Mouse (Mus musculus): ENCODE measurements around the gene Jup. TPM values are rescaled to one million over a fixed set of nuclear protein-coding genes. Genes with fewer than 3 reads are reported as not detected.
"Not testable (repeated sequence)": the region's sequence is repeated elsewhere in the genome, so short reads cannot be mapped to it uniquely, and the experiment has no call there.

The Jup gene
- polyA plus RNA-seq, 1 experiment from 2014 or later = 32.4 TPM

- H3K36me3 ChIP-seq = peaks cover 3% of the 10 kb centered on the region; the same call in 1 of the 2 replicates
- no peak overlapping the region for H3K27ac ChIP-seq (replicated peaks)
- H3K4me3 ChIP-seq = no peak overlapping the region
- DNase-seq (ENCODE audit: low spot score) = no peak
- H3K9me3 ChIP-seq (replicated peaks) = no peaks in the 10 kb centered on the region
- 90% methylated on average over 6 of the region's 6 CpGs for WGBS
- peaks cover 17% of the 10 kb centered on the region for H3K4me1 ChIP-seq
- H3K27me3 ChIP-seq (ENCODE audit: low read depth, poor library complexity, severe bottlenecking) = no peaks in the 10 kb centered on the region
Measured at GRCm38 (mm10) chr11:100327761-100328160, 69.8 kb downstream of the Jup start.

GRCm38 (mm10) chr11:100327316-100327715, 70.2 kb downstream of the Jup start:
- H3K27ac ChIP-seq (replicated peaks) = no peak overlapping the region
- no peak for DNase-seq (ENCODE audit: low spot score)
- peaks cover 12% of the 10 kb centered on the region for H3K4me1 ChIP-seq
- H3K4me3 ChIP-seq = no peak overlapping the region
- WGBS = 70% methylated on average over 11 of the region's 11 CpGs
- peaks cover 7% of the 10 kb centered on the region for H3K36me3 ChIP-seq
- H3K27me3 ChIP-seq (ENCODE audit: low read depth, poor library complexity, severe bottlenecking) = no peaks in the 10 kb centered on the region
- H3K9me3 ChIP-seq (replicated peaks) = no peaks in the 10 kb centered on the region

- 79% methylated on average over 11 of the region's 11 CpGs for WGBS
- no peak overlapping the region for H3K27ac ChIP-seq (replicated peaks)
- H3K36me3 ChIP-seq = peaks cover 26% of the 10 kb centered on the region
- H3K27me3 ChIP-seq (ENCODE audit: low read depth, poor library complexity, severe bottlenecking) = no peaks in the 10 kb centered on the region
- no peaks in the 10 kb centered on the region for H3K9me3 ChIP-seq (replicated peaks)
- H3K4me1 ChIP-seq = peaks cover 12% of the 10 kb centered on the region
- no peak overlapping the region for H3K4me3 ChIP-seq
- no peak for DNase-seq (ENCODE audit: low spot score)
Measured at GRCm38 (mm10) chr11:100325062-100325629, 72.4 kb downstream of the Jup start.

GRCm38 (mm10) chr11:100323578-100323977, 74.0 kb downstream of the Jup start:
- H3K36me3 ChIP-seq = peaks cover 26% of the 10 kb centered on the region
- H3K9me3 ChIP-seq (replicated peaks) = no peaks in the 10 kb centered on the region
- 14% methylated on average over 3 of the region's 3 CpGs for WGBS
- no peaks in the 10 kb centered on the region for H3K27me3 ChIP-seq (ENCODE audit: low read depth, poor library complexity, severe bottlenecking)
- peaks cover 17% of the 10 kb centered on the region for H3K4me1 ChIP-seq
- no peak overlapping the region for H3K27ac ChIP-seq (replicated peaks)
- H3K4me3 ChIP-seq = no peak overlapping the region
- peak; percentile 45 for DNase-seq (ENCODE audit: low spot score)

- Histone ChIP-seq H3K4me1 (peaks cover 17% of the 10 kb centered on the region), H3K27me3 (ENCODE audit: low read depth, poor library complexity, severe bottlenecking) (no peaks in the 10 kb centered on the region), H3K9me3 (replicated peaks) (no peaks in the 10 kb centered on the region), H3K27ac (replicated peaks) (no peak overlapping the region), H3K36me3 (peaks cover 26% of the 10 kb centered on the region), H3K4me3 (no peak overlapping the region)
- WGBS = 65% methylated on average over 3 of the region's 3 CpGs
- no peak for DNase-seq (ENCODE audit: low spot score)
Measured at GRCm38 (mm10) chr11:100322591-100323258, 74.8 kb downstream of the Jup start.

- H3K4me1 ChIP-seq = peaks cover 10% of the 10 kb centered on the region
- 86% methylated on average over 7 of the region's 7 CpGs for WGBS
- not testable (repeated sequence) for H3K27me3 ChIP-seq (ENCODE audit: low read depth, poor library complexity, severe bottlenecking); H3K9me3 ChIP-seq (replicated peaks); DNase-seq (ENCODE audit: low spot score); H3K27ac ChIP-seq (replicated peaks)
- H3K36me3 ChIP-seq = peaks cover 26% of the 10 kb centered on the region
- H3K4me3 ChIP-seq = peak overlapping the region; percentile 12; the same call in 1 of the 2 replicates
Measured at GRCm38 (mm10) chr11:100321479-100322305, 75.9 kb downstream of the Jup start.

- H3K36me3 ChIP-seq = peaks cover 26% of the 10 kb centered on the region
- DNase-seq (ENCODE audit: low spot score); H3K9me3 ChIP-seq (replicated peaks); H3K27me3 ChIP-seq (ENCODE audit: low read depth, poor library complexity, severe bottlenecking): not testable (repeated sequence)
- H3K4me1 ChIP-seq = peaks cover 10% of the 10 kb centered on the region
- H3K27ac ChIP-seq (replicated peaks) = peak overlapping the region; percentile 99
- WGBS = 19% methylated on average over 11 of the region's 11 CpGs
- H3K4me3 ChIP-seq = peak overlapping the region; percentile 93
Measured at GRCm38 (mm10) chr11:100320701-100321410, 76.7 kb downstream of the Jup start.

GRCm38 (mm10) chr11:100320172-100320630, 77.4 kb downstream of the Jup start:
- Histone ChIP-seq H3K4me3 (peak overlapping the region; percentile 93), H3K36me3 (peaks cover 26% of the 10 kb centered on the region), H3K9me3 (replicated peaks) (no peaks in the 10 kb centered on the region), H3K4me1 (peaks cover 15% of the 10 kb centered on the region), H3K27ac (replicated peaks) (peak overlapping the region; percentile 99), H3K27me3 (ENCODE audit: low read depth, poor library complexity, severe bottlenecking) (no peaks in the 10 kb centered on the region)
- 0% methylated on average over 40 of the region's 40 CpGs for WGBS
- DNase-seq (ENCODE audit: low spot score) = peak; percentile 98

- H3K4me1 ChIP-seq = peaks cover 21% of the 10 kb centered on the region
- under 1% methylated on average over 55 of the region's 58 CpGs for WGBS
Measured at GRCm38 (mm10) chr11:100319492-100320171, 77.9 kb downstream of the Jup start, which contains the start of gene Eif1. Eif1 (plus strand) TSS chr11:100319885.

More at GRCm38 (mm10) chr11:100319492-100320171, 77.9 kb downstream of the Jup start, which contains the start of gene Eif1:
- Histone ChIP-seq H3K27ac (replicated peaks) (peak within 1 kb of the TSS; percentile 99), H3K9me3 (replicated peaks) (no peaks in the 10 kb centered on the region), H3K4me3 (peak within 1 kb of the TSS; percentile 93), H3K36me3 (peaks cover 26% of the 10 kb centered on the region), H3K27me3 (ENCODE audit: low read depth, poor library complexity, severe bottlenecking) (no peaks in the 10 kb centered on the region)
- DNase-seq (ENCODE audit: low spot score) = peak; percentile 100

All from midbrain, embryonic 10.5 days (tissue).